Comparison of ENCODE assay signal across 32 mouse cellular contexts in the genomic region with DNA sequence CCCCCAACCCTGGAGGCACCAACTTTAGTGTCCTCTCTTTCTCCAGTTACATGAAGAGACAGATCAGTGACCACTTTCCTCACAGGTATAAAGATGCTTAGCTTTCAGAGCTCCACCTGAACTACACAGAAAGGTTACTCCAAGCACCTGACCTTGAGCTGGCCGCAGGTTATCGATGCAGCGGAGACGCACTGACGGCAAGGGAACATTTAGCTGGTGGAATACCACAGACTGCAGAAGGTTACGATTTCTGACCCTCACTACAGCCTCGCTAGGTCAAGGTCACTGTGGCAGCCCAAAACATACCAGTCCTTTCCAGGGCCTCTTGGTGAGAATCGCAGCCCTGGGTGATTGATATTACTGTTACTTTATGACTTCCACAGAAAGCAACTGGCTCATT. TPM values are rescaled to one million over a fixed set of nuclear protein-coding genes. Genes with fewer than 3 reads are reported as not detected.
"Had no signal": no experiment of that assay in that cellular context is flagged by ENCODE, and none has a peak within 500 bp of the region (broad histone marks: within the 10 kb centered on the region; RNA-seq: fewer than 3 reads in every experiment).

No protein-coding gene starts in this region.

- H3K27me3 ChIP-seq: heart, embryonic 12.5 days; heart, embryonic 13.5 days; heart, embryonic 15.5 days; hindbrain, embryonic 12.5 days; hindbrain, embryonic 13.5 days; hindbrain, embryonic 15.5 days; intestine, embryonic 15.5 days; kidney, embryonic 15.5 days had no signal

- H3K9ac ChIP-seq: heart, embryonic 12.5 days; heart, embryonic 13.5 days; heart, embryonic 15.5 days; hindbrain, embryonic 12.5 days; hindbrain, embryonic 13.5 days; hindbrain, embryonic 14.5 days; hindbrain, embryonic 15.5 days; intestine, embryonic 15.5 days; kidney, embryonic 15.5 days had no signal

- DNase-seq: heart, postnatal 10 days; heart, postnatal 14 days; heart, postnatal 36 days; heart, postnatal 4 days; kidney, adult 11 months; kidney, adult 18-20 months; kidney, adult 2 months; kidney, adult 8-10 months; kidney, adult 9 months; kidney, postnatal 10 days; kidney, postnatal 14 days; kidney, postnatal 25 days; kidney, postnatal 36 days; kidney, postnatal 4 days; layer of hippocampus, adult 9-11 months; layer of hippocampus, postnatal 36 days had no signal

- H3K4me1 ChIP-seq: intestine, embryonic 15.5 days had no signal

- H3K27ac ChIP-seq: heart, embryonic 13.5 days; heart, embryonic 15.5 days; hindbrain, embryonic 10.5 days; hindbrain, embryonic 12.5 days; hindbrain, embryonic 13.5 days; hindbrain, embryonic 14.5 days; hindbrain, embryonic 15.5 days; hindbrain, postnatal 0 days; intestine, embryonic 15.5 days; kidney, embryonic 15.5 days; kidney, postnatal 0 days; layer of hippocampus, adult 2 months; left cerebral cortex, adult 2 months had no signal

- H3K4me3 ChIP-seq: heart, embryonic 12.5 days; heart, embryonic 13.5 days; heart, embryonic 15.5 days; hindbrain, embryonic 10.5 days; hindbrain, embryonic 12.5 days; hindbrain, embryonic 13.5 days; hindbrain, embryonic 15.5 days; intestine, embryonic 15.5 days; kidney, embryonic 15.5 days; layer of hippocampus, adult 2 months; left cerebral cortex, adult 2 months had no signal

RNA-seq across cellular contexts. Expression of gene Smad9, which starts 48.3 kb away (rescaled TPM):
- total RNA-seq: hematopoietic stem cell, adult 5-6 weeks had no signal
- polyA plus RNA-seq: inflammation-experienced regulatory T-cells, adult 6 months had no signal
